ENCODE assay signal across 8 mouse cellular contexts in genomic region chr13:58216395-58216794, GRCm38 (mm10). TPM values are rescaled to one million over a fixed set of nuclear protein-coding genes. Genes with fewer than 3 reads are reported as not detected.
DNase-seq lines count a peak whose midpoint lies in the region; ATAC-seq and TF ChIP-seq lines count a peak whose summit lies in the region.

No protein-coding gene starts in this region.

- peak overlapping the region; percentile 98 for H3K9ac ChIP-seq in embryonic facial prominence, embryonic 15.5 days
- no peak overlapping the region for H3K9ac ChIP-seq in neural tube, embryonic 12.5 days

- H3K4me3 ChIP-seq in left cerebral cortex, adult 2 months = peak overlapping the region; percentile 92
- H3K4me3 ChIP-seq in embryonic facial prominence, embryonic 15.5 days (replicated peaks) = peak overlapping the region; percentile 99
- H3K4me3 ChIP-seq in neural tube, embryonic 12.5 days = no peak overlapping the region

- peaks cover 34% of the 10 kb centered on the region for H3K4me1 ChIP-seq in embryonic facial prominence, embryonic 15.5 days
- peaks cover 20% of the 10 kb centered on the region for H3K4me1 ChIP-seq in neural tube, embryonic 12.5 days

- H3K27me3 ChIP-seq in embryonic facial prominence, embryonic 15.5 days = no peaks in the 10 kb centered on the region
- no peaks in the 10 kb centered on the region for H3K27me3 ChIP-seq in neural tube, embryonic 12.5 days (replicated peaks)

- WGBS in embryonic facial prominence, embryonic 15.5 days = 76% methylated on average over 9 of the region's 9 CpGs
- WGBS in neural tube, embryonic 12.5 days = 92% methylated on average over 9 of the region's 9 CpGs

- H3K36me3 ChIP-seq in embryonic facial prominence, embryonic 15.5 days = no peaks in the 10 kb centered on the region
- H3K36me3 ChIP-seq in neural tube, embryonic 12.5 days = no peaks in the 10 kb centered on the region

- no peaks in the 10 kb centered on the region for H3K9me3 ChIP-seq in embryonic facial prominence, embryonic 15.5 days (replicated peaks)
- no peaks in the 10 kb centered on the region for H3K9me3 ChIP-seq in neural tube, embryonic 12.5 days

- no peak for TF ChIP-seq CTCF in left cerebral cortex, adult 2 months (IDR thresholded peaks at IDR 0.05)

- peak overlapping the region; percentile 85 for H3K4me2 ChIP-seq in embryonic facial prominence, embryonic 15.5 days (replicated peaks)
- peak overlapping the region; percentile 86 for H3K4me2 ChIP-seq in neural tube, embryonic 12.5 days (replicated peaks)

- no peak for DNase-seq in left cerebral cortex, adult 2 months (ENCODE audit: extremely low spot score in 1 of 2, low spot score in 2 of 2)
- no peak for DNase-seq in left cerebral cortex, postnatal 14 days (ENCODE audit: low spot score in 2 of 2)
- DNase-seq in kidney, postnatal 14 days = peak; percentile 50
- DNase-seq in right cerebral cortex, adult 18-20 months = no peak
- DNase-seq in left cerebral cortex, adult 18-20 months (ENCODE audit: low spot score in 2 of 2) = no peak

- intact Hi-C loops in left cerebral cortex, adult 2 months (cut with DNase I) = no loop called here
- intact Hi-C loops in left cerebral cortex, postnatal 14 days (cut with DNase I) = no loop called here

- no peak for ATAC-seq in embryonic facial prominence, embryonic 15.5 days (ENCODE audit: insufficient number of reproducible peaks, low FRiP score, low TSS enrichment, low read depth)
- ATAC-seq in neural tube, embryonic 12.5 days (ENCODE audit: low FRiP score, low read depth) = no peak
- ATAC-seq in monocyte, adult 5-6 weeks (replicated peaks; ENCODE audit: insufficient number of reproducible peaks, low FRiP score, low TSS enrichment, poor library complexity, severe bottlenecking) = no peak

- H3K27ac ChIP-seq in left cerebral cortex, adult 2 months = peak overlapping the region; percentile 96; the same call in 1 of the 2 replicates
- H3K27ac ChIP-seq in embryonic facial prominence, embryonic 15.5 days (replicated peaks) = peak overlapping the region; percentile 93
- H3K27ac ChIP-seq in neural tube, embryonic 12.5 days = no peak overlapping the region

RNA-seq across cellular contexts. Expression of gene Ubqln1, which starts 0.9 kb away (rescaled TPM):
- total RNA-seq in left cerebral cortex, adult 2 months (2021) = 100 to 1,000 TPM; 145 to 146 TPM
- 100 to 1,000 TPM; 129 to 140 TPM for total RNA-seq in left cerebral cortex, postnatal 14 days (2021)
- polyA plus RNA-seq in embryonic facial prominence, embryonic 15.5 days (2015; fragmentation: Nextera tagmentation; extraction: Ambion mirVana) = 109 and 115 TPM in 2 replicates
- 172 and 184 TPM in 2 replicates for polyA plus RNA-seq in neural tube, embryonic 12.5 days (2016; fragmentation: Nextera tagmentation; extraction: Ambion mirVana)
- total RNA-seq in left cerebral cortex, adult 18-20 months (2021) = 100 to 1,000 TPM; 155 to 162 TPM
- total RNA-seq in monocyte, adult 5-6 weeks (2017) = 45.1 to 61.2 TPM (median 45.8 TPM) in 3 replicates

RNA-seq across cellular contexts. Expression of gene Idnk, which starts 58.9 kb away (rescaled TPM):
- total RNA-seq in left cerebral cortex, adult 2 months (2021) = 10 to 100 TPM; 31.2 to 31.6 TPM
- 10 to 100 TPM; 21.5 to 21.9 TPM for total RNA-seq in left cerebral cortex, postnatal 14 days (2021)
- 32.6 and 36.3 TPM in 2 replicates for polyA plus RNA-seq in embryonic facial prominence, embryonic 15.5 days (2015; fragmentation: Nextera tagmentation; extraction: Ambion mirVana)
- polyA plus RNA-seq in neural tube, embryonic 12.5 days (2016; fragmentation: Nextera tagmentation; extraction: Ambion mirVana) = 69.1 and 77.5 TPM in 2 replicates
- total RNA-seq in left cerebral cortex, adult 18-20 months (2021) = 10 to 100 TPM; 29.6 to 33.2 TPM
- 42.7 to 88.2 TPM (median 44.6 TPM) in 3 replicates for total RNA-seq in monocyte, adult 5-6 weeks (2017)

RNA-seq across cellular contexts. Expression of gene Gkap1, which starts 59.1 kb away (rescaled TPM):
- total RNA-seq in left cerebral cortex, adult 2 months (2021) = 10 to 100 TPM; 16.8 to 20.3 TPM
- 10 to 100 TPM; 13.7 to 18.4 TPM for total RNA-seq in left cerebral cortex, postnatal 14 days (2021)
- 23.1 and 26.8 TPM in 2 replicates for polyA plus RNA-seq in embryonic facial prominence, embryonic 15.5 days (2015; fragmentation: Nextera tagmentation; extraction: Ambion mirVana)
- 52.4 and 53.5 TPM in 2 replicates for polyA plus RNA-seq in neural tube, embryonic 12.5 days (2016; fragmentation: Nextera tagmentation; extraction: Ambion mirVana)
- 10 to 100 TPM; 17.4 to 18.2 TPM for total RNA-seq in left cerebral cortex, adult 18-20 months (2021)
- total RNA-seq in monocyte, adult 5-6 weeks (2017) = 0.97 to 3.3 TPM (median 2.5 TPM) in 3 replicates
